Mouse (Mus musculus) cerebral cortex, adult 2 months (tissue): ENCODE results near the gene Hsdl1.

ENCODE experiments used
- WGBS: fragments of 180-500 bp; shearing (Covaris S2); methylation state at CpG from one replicate; pipeline ENCODE4 v1.1.7; 2018; 5-methylcytosine and 5-hydroxymethylcytosine counted together

Gene Hsdl1

DNA sequence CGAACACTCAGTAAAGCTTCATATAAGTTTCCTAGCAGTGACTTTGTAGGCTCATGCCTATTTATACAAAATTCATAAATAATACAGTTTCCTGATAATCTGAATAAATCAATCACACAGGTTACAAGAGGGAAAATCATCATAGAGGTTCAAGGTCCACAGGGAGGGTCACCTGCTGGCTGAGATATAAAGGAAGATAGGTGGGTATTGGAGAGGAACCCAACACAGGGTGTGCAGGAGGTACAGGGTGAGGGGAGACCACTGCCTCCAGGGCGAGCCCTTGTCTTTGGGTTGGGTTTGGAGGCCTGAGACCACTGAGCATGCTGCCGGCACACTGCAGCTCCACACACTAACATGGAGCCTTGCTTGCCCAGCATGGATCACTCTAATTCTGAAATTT, 43.6 kb downstream of the Hsdl1 start:
- WGBS: 95% methylated on average over 3 of the region's 3 CpGs

DNA sequence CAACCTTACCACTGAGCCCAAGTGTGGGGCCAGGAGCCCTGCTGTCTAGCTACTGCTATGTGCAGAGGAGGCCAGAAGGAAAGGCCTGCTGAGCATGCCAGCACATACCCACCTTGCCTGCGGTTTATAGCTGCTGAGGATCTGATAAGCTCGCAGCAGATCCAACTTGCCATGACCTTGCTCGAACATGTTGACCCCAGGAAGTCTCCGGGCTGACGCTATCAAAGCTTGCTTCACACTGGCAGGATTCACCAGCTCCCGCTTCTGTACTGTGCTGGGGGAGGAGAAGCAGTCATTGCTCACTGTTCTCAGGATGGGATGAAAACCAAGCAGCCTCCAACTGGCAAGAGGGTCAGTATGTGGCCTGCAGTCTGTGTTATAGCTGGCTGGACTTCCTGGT, 44.0 kb downstream of the Hsdl1 start:
- 76% methylated on average over 6 of the region's 6 CpGs for WGBS

DNA sequence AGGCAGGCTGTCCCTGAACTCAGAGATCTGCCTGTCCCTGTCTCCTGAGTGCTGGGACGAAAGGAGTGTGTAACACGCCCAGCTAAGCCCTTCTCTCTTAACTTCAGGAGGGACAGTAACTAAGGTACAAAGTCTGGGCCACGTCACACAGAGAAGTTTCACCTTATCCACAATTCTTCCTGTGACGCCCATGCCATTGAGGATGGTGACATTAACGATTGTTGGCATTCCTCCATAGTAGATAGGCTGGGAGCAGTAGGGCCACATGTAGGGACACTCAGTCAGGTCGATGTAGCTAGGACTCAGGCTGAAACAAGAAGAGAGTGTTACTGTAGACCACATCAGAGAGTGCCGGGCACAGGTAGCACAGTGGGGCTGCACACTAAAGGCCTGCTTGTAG, 46.2 kb downstream of the Hsdl1 start:
- 92% methylated on average over 7 of the region's 7 CpGs for WGBS

DNA sequence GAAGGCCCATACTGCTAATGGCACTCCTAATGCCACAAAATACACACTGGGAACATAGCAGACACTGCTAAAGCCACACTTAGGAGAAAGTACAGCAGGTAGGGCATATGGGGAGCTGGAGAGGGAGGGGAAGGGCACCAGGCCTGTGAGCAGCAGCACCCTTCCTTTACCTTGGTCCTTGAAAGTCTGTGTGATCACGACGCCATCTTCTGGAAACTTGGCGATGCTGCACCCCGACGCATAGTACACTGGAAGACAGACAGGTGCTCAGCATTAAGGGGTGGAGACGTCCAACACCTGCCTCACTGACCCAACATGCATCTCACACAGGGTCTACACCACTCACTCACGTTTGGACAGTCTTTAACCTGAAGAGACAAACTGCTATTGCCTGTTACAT, 54.9 kb downstream of the Hsdl1 start:
- 71% methylated on average over 7 of the region's 7 CpGs for WGBS

DNA sequence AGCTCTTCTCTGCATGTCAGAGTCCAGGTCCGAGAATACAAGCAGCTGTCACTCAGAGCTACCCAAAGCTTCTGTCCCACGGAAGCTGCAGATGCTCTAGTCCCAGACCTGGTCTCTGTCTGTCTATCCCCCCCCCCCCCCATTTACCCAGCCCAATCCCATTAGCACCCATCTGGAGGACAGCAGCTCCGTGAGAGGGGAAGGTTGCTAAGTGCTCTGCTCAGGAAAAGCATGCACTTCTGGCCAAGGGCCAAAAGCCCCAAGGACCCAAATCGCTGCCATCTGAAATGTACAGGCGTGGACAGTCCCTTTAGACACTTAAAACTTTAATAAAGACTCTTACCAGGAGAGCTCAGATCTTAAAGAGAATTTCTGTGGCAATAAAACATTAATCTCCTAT, 58.3 kb downstream of the Hsdl1 start:
- WGBS: 63% methylated on average over 5 of the region's 5 CpGs

DNA sequence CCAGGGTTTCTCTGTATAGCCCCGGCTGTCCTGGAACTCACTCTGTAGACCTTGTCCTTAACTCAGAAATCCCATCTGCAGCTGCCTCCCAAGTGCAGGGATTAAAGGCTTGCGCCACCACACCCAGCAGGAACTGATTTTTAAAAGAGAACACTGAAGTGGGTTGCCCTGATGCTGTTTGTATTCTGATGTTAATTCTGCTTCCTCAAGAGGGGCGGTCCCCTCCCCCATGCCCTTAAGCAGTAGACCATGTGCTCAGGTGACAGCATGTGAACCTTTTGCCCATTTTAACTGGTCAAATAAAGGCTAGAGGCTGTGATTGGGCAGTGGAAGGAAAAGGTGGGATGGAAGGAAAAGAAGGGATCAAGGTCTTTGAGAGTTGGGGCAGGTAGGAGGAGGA, 59.2 kb downstream of the Hsdl1 start:
- WGBS: 79% methylated on average over 3 of the region's 3 CpGs

DNA sequence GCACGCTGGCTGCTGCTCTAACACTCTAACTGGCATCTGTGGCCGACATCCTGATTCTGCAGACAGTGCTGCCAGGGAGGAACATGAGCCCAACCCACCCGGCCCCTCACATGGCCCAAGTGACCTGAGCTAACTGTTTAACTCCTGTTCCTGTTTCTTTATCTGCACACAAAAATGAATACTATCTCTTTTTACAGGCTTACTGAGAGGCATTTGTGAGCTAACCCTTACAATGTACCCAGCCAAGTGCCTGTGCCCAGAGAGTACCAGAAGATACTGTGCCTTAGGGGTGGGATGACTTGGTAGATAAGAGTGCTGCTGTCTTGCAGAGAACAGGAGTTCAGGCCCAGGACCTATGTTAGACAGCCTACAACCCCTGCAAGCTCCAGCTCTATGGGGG, 60.0 kb downstream of the Hsdl1 start:
- WGBS: 70% methylated on average over 3 of the region's 3 CpGs

DNA sequence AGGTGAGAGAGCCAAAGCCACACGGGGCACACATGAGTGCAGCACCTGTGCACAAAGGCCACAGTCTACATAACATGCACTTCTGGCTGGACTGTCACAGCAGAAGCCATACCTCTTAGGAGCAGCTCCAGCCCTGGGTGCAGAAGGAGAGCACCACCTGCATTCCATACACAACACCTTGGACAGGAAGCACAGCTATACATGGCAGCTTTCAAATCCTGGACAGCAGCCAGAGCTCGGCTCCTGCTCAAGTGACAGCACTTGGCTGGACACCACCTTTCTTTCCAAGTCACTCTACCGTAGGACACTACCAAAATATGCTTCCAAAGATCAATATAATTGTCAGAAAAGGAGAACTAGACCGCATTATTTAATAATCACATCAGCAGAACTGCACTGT, 61.6 kb downstream of the Hsdl1 start:
- WGBS: 63% methylated on average over 4 of the region's 4 CpGs
